Mouse (Mus musculus) heart, adult 2 months (tissue): ENCODE measurements around the gene Shh.

Source experiments
- CTCF ChIP-seq: fragments of 200-600 bp; IDR thresholded peaks from 2 replicates; pipeline ENCODE4 v1.8.1; 2022; ENCODE audit warnings: antibody characterized with exemption, mild to moderate bottlenecking, moderate library complexity
- POLR2A ChIP-seq: fragments of 200-500 bp; IDR thresholded peaks from 2 replicates; pipeline ENCODE4 v1.6.1; 2011; ENCODE audit warnings: mild to moderate bottlenecking, low read depth, low read length, control low read depth; ENCODE audit not compliant: insufficient read depth

- TF ChIP-seq POLR2A (no peak), CTCF (no peak)
These were observed 4.1 kb downstream of the Shh start for GRCm38 (mm10) chr5:28462741-28463590.
